Mouse (Mus musculus) small intestine, adult 2 months (tissue): ENCODE measurements around the gene Bcl2l13. TPM values are rescaled to one million over a fixed set of nuclear protein-coding genes. Genes with fewer than 3 reads are reported as not detected.
"Not testable (repeated sequence)": the region's sequence is repeated elsewhere in the genome, so short reads cannot be mapped to it uniquely, and the experiment has no call there.

Experiments
- H3K27ac ChIP-seq: fragments of 200-500 bp; 2 replicates; pipeline ENCODE4 v1.5.1; 2012; ENCODE audit warnings: low read depth, low read length, control low read depth, inconsistent platforms; ENCODE audit not compliant: insufficient read depth
- H3K27me3 ChIP-seq: fragments of 200-500 bp; 2 replicates; pipeline ENCODE4 v1.6.1; 2012; ENCODE audit warnings: mild to moderate bottlenecking, moderate library complexity, low read length, inconsistent platforms; ENCODE audit not compliant: control insufficient read depth, insufficient read depth
- H3K36me3 ChIP-seq: fragments of 200-500 bp; 2 replicates; pipeline ENCODE4 v1.6.1; 2012; ENCODE audit warnings: mild to moderate bottlenecking, low read length, control low read depth, inconsistent platforms; ENCODE audit not compliant: control insufficient read depth, insufficient read depth
- H3K4me1 ChIP-seq: fragments of 200-500 bp; 2 replicates; pipeline ENCODE4 v1.6.1; 2012; ENCODE audit warnings: low read length, inconsistent platforms, mixed read lengths; ENCODE audit not compliant: control insufficient read depth, insufficient read depth, insufficient read length
- H3K4me3 ChIP-seq: fragments of 200-500 bp; 2 replicates; pipeline ENCODE4 v1.5.1; 2012; ENCODE audit warnings: low read depth, mild to moderate bottlenecking, control low read depth, inconsistent platforms, low read length, moderate library complexity
- CTCF ChIP-seq: fragments of 200-500 bp; IDR thresholded peaks from 2 replicates; pipeline ENCODE4 v1.5.1; 2012; ENCODE audit warnings: low read depth, mild to moderate bottlenecking, control low read depth, inconsistent platforms, low read length, moderate library complexity, mixed read lengths; ENCODE audit not compliant: insufficient replicate concordance, insufficient read length; ENCODE audit errors: extremely low read depth
- POLR2A ChIP-seq: fragments of 200-500 bp; IDR thresholded peaks from 2 replicates; pipeline ENCODE4 v1.6.1; 2012; ENCODE audit warnings: low read depth, mild to moderate bottlenecking, control low read depth, inconsistent platforms, low read length, moderate library complexity
- WGBS: fragments of 180-500 bp; shearing (Covaris S2); methylation state at CpG from one replicate; pipeline ENCODE4 v1.1.7; 2018; 5-methylcytosine and 5-hydroxymethylcytosine counted together
- polyA plus RNA-seq: library from polyadenylated mRNA; depleted of rRNA; stranded (reverse); fragments of >200 nt; gene quantifications from 2 replicates; pipeline ENCODE4 v1.2.3, GENCODE M21; 2012

The Bcl2l13 gene
- polyA plus RNA-seq, 1 experiment = 9.3 TPM

- H3K27me3 ChIP-seq = no peaks in the 10 kb centered on the region
- H3K4me1 ChIP-seq = no peaks in the 10 kb centered on the region
- no peak overlapping the region for H3K27ac ChIP-seq
- TF ChIP-seq CTCF (no peak), POLR2A (no peak)
- H3K4me3 ChIP-seq = no peak overlapping the region
- 93% methylated on average over 2 of the region's 2 CpGs for WGBS
- H3K36me3 ChIP-seq = peaks cover 75% of the 10 kb centered on the region
Measured at GRCm38 (mm10) chr6:120796111-120796510, 39.9 kb upstream of the Bcl2l13 start.

- Histone ChIP-seq H3K27ac (no peak overlapping the region), H3K4me1 (no peaks in the 10 kb centered on the region), H3K36me3 (peaks cover 78% of the 10 kb centered on the region), H3K27me3 (no peaks in the 10 kb centered on the region), H3K4me3 (no peak overlapping the region)
- 88% methylated on average over 7 of the region's 7 CpGs for WGBS
- TF ChIP-seq POLR2A (no peak), CTCF (no peak)
Measured at GRCm38 (mm10) chr6:120798019-120798418, 38.0 kb upstream of the Bcl2l13 start.

GRCm38 (mm10) chr6:120798905-120799304 lies 37.1 kb upstream of the Bcl2l13 start:
- Histone ChIP-seq H3K27me3 (no peaks in the 10 kb centered on the region), H3K36me3 (peaks cover 78% of the 10 kb centered on the region), H3K27ac (no peak overlapping the region), H3K4me1 (no peaks in the 10 kb centered on the region), H3K4me3 (no peak overlapping the region)
- 82% methylated on average over 4 of the region's 4 CpGs for WGBS
- no peak for TF ChIP-seq CTCF
- TF ChIP-seq POLR2A = no peak

GRCm38 (mm10) chr6:120799581-120800041 lies 36.4 kb upstream of the Bcl2l13 start:
- Histone ChIP-seq H3K27ac (no peak overlapping the region), H3K27me3 (no peaks in the 10 kb centered on the region), H3K4me3 (no peak overlapping the region), H3K4me1 (no peaks in the 10 kb centered on the region), H3K36me3 (peaks cover 79% of the 10 kb centered on the region)
- no peak for TF ChIP-seq CTCF
- TF ChIP-seq POLR2A = no peak
- 91% methylated on average over 4 of the region's 4 CpGs for WGBS

GRCm38 (mm10) chr6:120806999-120807737 lies 28.8 kb upstream of the Bcl2l13 start:
- Histone ChIP-seq H3K4me1 (peaks cover 2% of the 10 kb centered on the region), H3K27ac (no peak overlapping the region), H3K4me3 (no peak overlapping the region), H3K36me3 (peaks cover 72% of the 10 kb centered on the region), H3K27me3 (no peaks in the 10 kb centered on the region)
- WGBS = 49% methylated on average over 5 of the region's 5 CpGs
- no peak for TF ChIP-seq CTCF
- no peak for TF ChIP-seq POLR2A

- 67% methylated on average over 4 of the region's 4 CpGs for WGBS
- Histone ChIP-seq H3K4me1 (peaks cover 2% of the 10 kb centered on the region), H3K36me3 (peaks cover 69% of the 10 kb centered on the region), H3K27ac (0 out of 2 replicates have a peak overlapping the region, but pooled peaks have one; percentile 2), H3K27me3 (no peaks in the 10 kb centered on the region), H3K4me3 (no peak overlapping the region)
- TF ChIP-seq CTCF = no peak
- no peak for TF ChIP-seq POLR2A
Measured at GRCm38 (mm10) chr6:120807738-120808081, 28.3 kb upstream of the Bcl2l13 start.

GRCm38 (mm10) chr6:120811999-120812398 lies 24.0 kb upstream of the Bcl2l13 start:
- WGBS = 95% methylated on average over 10 of the region's 10 CpGs
- not testable (repeated sequence) for H3K27me3 ChIP-seq, H3K4me1 ChIP-seq, H3K4me3 ChIP-seq, H3K27ac ChIP-seq
- H3K36me3 ChIP-seq = peaks cover 32% of the 10 kb centered on the region

- Histone ChIP-seq H3K27ac (no peak overlapping the region), H3K27me3 (no peaks in the 10 kb centered on the region), H3K4me1 (peaks cover 3% of the 10 kb centered on the region; the same call in 1 of the 2 replicates), H3K4me3 (no peak overlapping the region), H3K36me3 (peaks cover 17% of the 10 kb centered on the region)
- WGBS = 82% methylated on average over 2 of the region's 2 CpGs
- TF ChIP-seq POLR2A (no peak), CTCF (no peak)
Measured at GRCm38 (mm10) chr6:120819294-120819693, 16.7 kb upstream of the Bcl2l13 start.
